Mouse (Mus musculus) brain, embryonic 14.5 days (tissue): ENCODE data around the gene Mcrip2.

Experiments used
- CTCF ChIP-seq: fragments of 200-500 bp; IDR thresholded peaks from 2 replicates; pipeline ENCODE4 v1.5.1; 2012; ENCODE audit warnings: inconsistent platforms, mild to moderate bottlenecking, moderate library complexity, borderline replicate concordance; ENCODE audit not compliant: insufficient read depth, insufficient read length; ENCODE audit errors: extremely low read depth
- POLR2A ChIP-seq: fragments of 200-500 bp; IDR thresholded peaks from 2 replicates; pipeline ENCODE4 v1.6.1; 2012; ENCODE audit warnings: mild to moderate bottlenecking, inconsistent platforms, borderline replicate concordance; ENCODE audit not compliant: poor library complexity, insufficient read depth, insufficient read length, severe bottlenecking; ENCODE audit errors: extremely low read depth

- TF ChIP-seq POLR2A: no peak
- no peak; the same call in 1 of the 2 replicates for TF ChIP-seq CTCF
Measured at GRCm38 (mm10) chr17:25874721-25875170, 6.2 kb upstream of the Mcrip2 start, which contains the start of gene Mettl26.
